Comparison of ENCODE assay signal across 18 mouse cellular contexts in genomic region chr5:131844519-131844800, GRCm38 (mm10).
DNase-seq lines count a peak whose midpoint lies in the region; ATAC-seq lines count a peak whose summit lies in the region.
"Had no signal": no experiment of that assay in that cellular context is flagged by ENCODE, and none has a peak within 500 bp of the region (broad histone marks: within the 10 kb centered on the region; RNA-seq: fewer than 3 reads in every experiment).

No protein-coding gene starts in this region.

- 29% methylated on average over 9 of the region's 9 CpGs for WGBS in neural tube, embryonic 11.5 days
- 25% methylated on average over 9 of the region's 9 CpGs for WGBS in hindbrain, embryonic 14.5 days
- 28% methylated on average over 9 of the region's 9 CpGs for WGBS in kidney, embryonic 16.5 days
- WGBS in neural tube, embryonic 15.5 days = 13% methylated on average over 9 of the region's 9 CpGs

- ATAC-seq in neural tube, embryonic 11.5 days (ENCODE audit: insufficient read depth, low FRiP score, low TSS enrichment) = no peak
- 0 out of 2 replicates have a peak, but pooled peaks have one; percentile 4 for ATAC-seq in hindbrain, embryonic 14.5 days (ENCODE audit: low FRiP score)
- peak; percentile 35; the same call in 1 of the 2 replicates for ATAC-seq in kidney, embryonic 16.5 days (ENCODE audit: low FRiP score, low TSS enrichment)
- ATAC-seq in neural tube, embryonic 15.5 days (ENCODE audit: low FRiP score) = no peak; the same call in 1 of the 2 replicates
- no peak for ATAC-seq in erythroid progenitor cell, adult 5-6 weeks (replicated peaks; ENCODE audit: low FRiP score, poor library complexity, severe bottlenecking)
- ATAC-seq: activated CD4-positive, CD25-positive, alpha-beta regulatory T cell, adult 4 months had no signal

- no peaks in the 10 kb centered on the region for H3K9me3 ChIP-seq in neural tube, embryonic 11.5 days (ENCODE audit: control insufficient read depth, low read length)
- no peaks in the 10 kb centered on the region for H3K9me3 ChIP-seq in hindbrain, embryonic 14.5 days (ENCODE audit: control insufficient read depth, low read length)
- H3K9me3 ChIP-seq in kidney, embryonic 16.5 days (ENCODE audit: low read length) = no peaks in the 10 kb centered on the region
- no peaks in the 10 kb centered on the region for H3K9me3 ChIP-seq in neural tube, embryonic 15.5 days (replicated peaks)
- H3K9me3 ChIP-seq: limb, embryonic 12.5 days; liver, embryonic 15.5 days had no signal

- no peaks in the 10 kb centered on the region for H3K36me3 ChIP-seq in neural tube, embryonic 11.5 days (ENCODE audit: control insufficient read depth, insufficient read depth, low read length)
- H3K36me3 ChIP-seq in hindbrain, embryonic 14.5 days (replicated peaks; ENCODE audit: control insufficient read depth, insufficient read depth) = no peaks in the 10 kb centered on the region
- no peaks in the 10 kb centered on the region for H3K36me3 ChIP-seq in kidney, embryonic 16.5 days (ENCODE audit: insufficient read depth, low read length)
- H3K36me3 ChIP-seq in neural tube, embryonic 15.5 days = no peaks in the 10 kb centered on the region
- H3K36me3 ChIP-seq: limb, embryonic 12.5 days; liver, embryonic 15.5 days had no signal

- no peak overlapping the region for H3K4me2 ChIP-seq in neural tube, embryonic 11.5 days (ENCODE audit: low read depth)
- no peak overlapping the region for H3K4me2 ChIP-seq in hindbrain, embryonic 14.5 days (replicated peaks)
- H3K4me2 ChIP-seq in kidney, embryonic 16.5 days (replicated peaks; ENCODE audit: low read depth, low read length) = no peak overlapping the region
- H3K4me2 ChIP-seq in neural tube, embryonic 15.5 days = peak overlapping the region; percentile 5; the same call in 1 of the 2 replicates
- H3K4me2 ChIP-seq: limb, embryonic 12.5 days; liver, embryonic 15.5 days had no signal

- H3K9ac ChIP-seq in neural tube, embryonic 11.5 days (ENCODE audit: low read length) = no peak overlapping the region
- H3K9ac ChIP-seq in hindbrain, embryonic 14.5 days = no peak overlapping the region
- no peak overlapping the region for H3K9ac ChIP-seq in kidney, embryonic 16.5 days (replicated peaks; ENCODE audit: low read length)
- no peak overlapping the region for H3K9ac ChIP-seq in neural tube, embryonic 15.5 days (replicated peaks)
- H3K9ac ChIP-seq: limb, embryonic 12.5 days; liver, embryonic 15.5 days had no signal

- H3K4me3 ChIP-seq in neural tube, embryonic 11.5 days (ENCODE audit: low read depth, low read length) = no peak overlapping the region
- no peak overlapping the region for H3K4me3 ChIP-seq in hindbrain, embryonic 14.5 days (replicated peaks; ENCODE audit: low read length)
- no peak overlapping the region for H3K4me3 ChIP-seq in kidney, embryonic 16.5 days (ENCODE audit: low read length)
- no peak overlapping the region for H3K4me3 ChIP-seq in neural tube, embryonic 15.5 days (replicated peaks)
- H3K4me3 ChIP-seq: erythroblast, embryonic 14.5 days; left cerebral cortex, adult 2 months; limb, embryonic 12.5 days; liver, embryonic 15.5 days had no signal

- H3K4me1 ChIP-seq in neural tube, embryonic 11.5 days (ENCODE audit: control insufficient read depth, insufficient read depth, low read length) = peaks cover 9% of the 10 kb centered on the region
- peaks cover 17% of the 10 kb centered on the region for H3K4me1 ChIP-seq in hindbrain, embryonic 14.5 days (replicated peaks; ENCODE audit: control insufficient read depth, insufficient read depth, low read length)
- H3K4me1 ChIP-seq in kidney, embryonic 16.5 days (ENCODE audit: insufficient read depth, low read length) = peaks cover 29% of the 10 kb centered on the region
- H3K4me1 ChIP-seq in neural tube, embryonic 15.5 days = peaks cover 26% of the 10 kb centered on the region
- H3K4me1 ChIP-seq: liver, embryonic 15.5 days had no signal

- DNase-seq in neural tube, embryonic 11.5 days (ENCODE audit: low spot score) = no peak
- no peak for DNase-seq in neural tube, embryonic 10.5 days (ENCODE audit: extremely low spot score, low spot score)
- peak; percentile 42 for DNase-seq in hindbrain, embryonic 14.5 days (ENCODE audit: low spot score)
- no peak for DNase-seq in cerebellum, adult 9-11 months
- DNase-seq in urinary bladder, adult 2 months (ENCODE audit: low spot score) = no peak
- DNase-seq: adrenal gland, postnatal 36 days; heart, postnatal 36 days; lung, postnatal 14 days; thymus, postnatal 25 days had no signal

- peak overlapping the region; percentile 39; the same call in 1 of the 2 replicates for H3K27ac ChIP-seq in neural tube, embryonic 11.5 days (ENCODE audit: low read depth, low read length)
- H3K27ac ChIP-seq in hindbrain, embryonic 14.5 days = peak overlapping the region; percentile 66
- H3K27ac ChIP-seq in kidney, embryonic 16.5 days (ENCODE audit: low read length) = no peak overlapping the region
- H3K27ac ChIP-seq in neural tube, embryonic 15.5 days (replicated peaks) = peak overlapping the region; percentile 65
- H3K27ac ChIP-seq: left cerebral cortex, adult 2 months; limb, embryonic 12.5 days; liver, embryonic 15.5 days had no signal

- no peaks in the 10 kb centered on the region for H3K27me3 ChIP-seq in neural tube, embryonic 11.5 days (ENCODE audit: control insufficient read depth, insufficient read depth, low read length)
- no peaks in the 10 kb centered on the region for H3K27me3 ChIP-seq in hindbrain, embryonic 14.5 days (ENCODE audit: control insufficient read depth, insufficient read depth, low read length)
- no peaks in the 10 kb centered on the region; the same call in 1 of the 2 replicates for H3K27me3 ChIP-seq in kidney, embryonic 16.5 days (ENCODE audit: insufficient read depth, low read length)
- no peaks in the 10 kb centered on the region for H3K27me3 ChIP-seq in neural tube, embryonic 15.5 days (replicated peaks)
- H3K27me3 ChIP-seq: CH12.LX; liver, embryonic 15.5 days had no signal

Comparison
In these comparisons a context has a peak if more than half of its experiments do, and no peak if none do; other contexts are left out.
1. ATAC-seq: peak in hindbrain, embryonic 14.5 days (single experiment) and kidney, embryonic 16.5 days (single experiment); none in neural tube, embryonic 11.5 days (single experiment), neural tube, embryonic 15.5 days (single experiment) and erythroid progenitor cell, adult 5-6 weeks (single experiment).